ENCODE assay signal across 11 mouse cellular contexts in genomic region chr8:20637931-20638330, GRCm38 (mm10). TPM values are rescaled to one million over a fixed set of nuclear protein-coding genes. Genes with fewer than 3 reads are reported as not detected.
"Had no signal": no experiment of that assay in that cellular context is flagged by ENCODE, and none has a peak within 500 bp of the region (broad histone marks: within the 10 kb centered on the region; RNA-seq: fewer than 3 reads in every experiment).

No protein-coding gene starts in this region.

RNA-seq across cellular contexts. Expression of gene Gm21119, which starts 23.2 kb away (rescaled TPM):
- polyA plus RNA-seq: gonadal fat pad, adult 2 months; heart, embryonic 12.5 days; hindbrain, embryonic 10.5 days; hindbrain, embryonic 12.5 days; kidney, embryonic 14.5 days; kidney, embryonic 16.5 days; limb, embryonic 10.5 days; limb, embryonic 12.5 days; limb, embryonic 14.5 days; liver, embryonic 11.5 days; liver, embryonic 13.5 days had no signal
